Mouse (Mus musculus) forebrain, embryonic 13.5 days (tissue): ENCODE measurements around the gene Rreb1. TPM values are rescaled to one million over a fixed set of nuclear protein-coding genes. Genes with fewer than 3 reads are reported as not detected.

ENCODE experiments used
- ATAC-seq: fragments of 200-750 bp; cut with Nextera tagmentation; 2 replicates; pipeline ENCODE4 v1.8.0; 2017
- H3K27ac ChIP-seq: fragments of 300-500 bp; sonication (generic); 2 replicates; pipeline ENCODE4 v1.5.1; 2015; ENCODE audit warnings: inconsistent platforms, mild to moderate bottlenecking, moderate library complexity
- H3K27me3 ChIP-seq: fragments of 300-500 bp; sonication (generic); 2 replicates; pipeline ENCODE4 v1.6.1; 2015; ENCODE audit warnings: mild to moderate bottlenecking, inconsistent platforms
- H3K36me3 ChIP-seq: fragments of 300-500 bp; sonication (generic); 2 replicates; pipeline ENCODE4 v1.6.1; 2015; ENCODE audit warnings: mild to moderate bottlenecking, inconsistent platforms; ENCODE audit not compliant: poor library complexity, severe bottlenecking
- H3K4me1 ChIP-seq: fragments of 300-500 bp; sonication (generic); 2 replicates; pipeline ENCODE4 v1.6.1; 2015; ENCODE audit warnings: inconsistent platforms
- H3K4me2 ChIP-seq: fragments of 300-500 bp; sonication (generic); 2 replicates; pipeline ENCODE4 v1.6.1; 2015; ENCODE audit warnings: inconsistent platforms, mild to moderate bottlenecking, moderate library complexity
- H3K4me3 ChIP-seq: fragments of 300-500 bp; sonication (generic); 2 replicates; pipeline ENCODE4 v1.5.1; 2015; ENCODE audit warnings: mild to moderate bottlenecking, inconsistent platforms
- H3K9ac ChIP-seq: fragments of 300-500 bp; sonication (generic); 2 replicates; pipeline ENCODE4 v1.6.1; 2015; ENCODE audit warnings: mild to moderate bottlenecking, inconsistent platforms
- H3K9me3 ChIP-seq: fragments of 300-500 bp; sonication (generic); replicated peaks from 2 replicates; pipeline ENCODE4 v1.6.1; 2016; ENCODE audit warnings: inconsistent platforms
- WGBS: fragments of 180-500 bp; shearing (Covaris S2); methylation state at CpG from one replicate; pipeline ENCODE4 v1.1.7; 2015; 5-methylcytosine and 5-hydroxymethylcytosine counted together
- polyA plus RNA-seq: library from polyadenylated mRNA; unstranded; fragments of >200 nt; fragmentation: Nextera tagmentation; extraction: Ambion mirVana; gene quantifications from 2 replicates; pipeline ENCODE4 v1.2.1, GENCODE M21; 2015

The Rreb1 gene
- polyA plus RNA-seq, 1 experiment from 2014 or later: 1.7 TPM

DNA sequence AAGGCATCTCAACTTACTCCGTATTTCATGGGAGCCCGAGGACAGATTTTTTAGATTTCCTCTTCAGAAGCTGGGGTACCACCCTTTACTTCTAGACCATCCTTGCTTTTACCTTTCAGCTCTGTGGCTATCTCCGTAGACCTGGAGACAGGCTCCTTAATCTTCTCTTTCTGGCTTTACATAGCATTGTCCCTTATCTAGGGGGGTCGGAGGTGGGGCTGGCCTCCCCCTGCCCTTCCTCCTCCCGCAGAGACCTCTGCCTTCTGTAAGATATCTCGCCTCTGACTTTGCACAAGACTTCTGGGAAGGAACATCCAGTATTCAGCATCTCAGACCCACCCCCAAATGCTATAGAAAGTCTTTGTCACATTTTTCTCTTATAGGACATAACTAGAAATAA lies 107.8 kb downstream of the Rreb1 start:
- Histone ChIP-seq H3K4me2 (no peak overlapping the region), H3K36me3 (no peaks in the 10 kb centered on the region), H3K4me1 (no peaks in the 10 kb centered on the region), H3K27me3 (no peaks in the 10 kb centered on the region), H3K9ac (no peak overlapping the region), H3K4me3 (no peak overlapping the region), H3K27ac (no peak overlapping the region), H3K9me3 (no peaks in the 10 kb centered on the region)
- WGBS: 84% methylated on average over 6 of the region's 6 CpGs
- ATAC-seq: no peak

DNA sequence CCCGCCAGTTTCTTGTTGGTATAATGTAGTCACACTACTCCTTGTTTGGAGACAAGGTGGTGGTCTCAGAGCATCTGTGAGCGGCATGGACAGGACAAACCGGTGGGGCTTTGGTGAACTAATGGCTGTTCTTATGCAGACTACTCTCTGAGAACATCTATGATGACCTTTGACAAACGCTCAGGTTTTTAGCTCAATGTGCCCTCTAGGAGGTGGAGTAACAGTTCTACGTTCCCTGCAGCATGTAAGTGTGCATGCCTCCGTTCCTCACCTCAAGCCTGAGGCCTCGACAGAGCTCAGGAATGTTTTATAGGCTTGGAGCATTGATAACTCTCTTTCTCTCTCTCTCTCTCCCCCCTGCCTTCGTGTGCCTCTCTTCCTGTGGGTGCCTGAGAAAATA lies 116.6 kb downstream of the Rreb1 start:
- H3K4me2 ChIP-seq: no peak overlapping the region
- no peaks in the 10 kb centered on the region for H3K27me3 ChIP-seq
- H3K27ac ChIP-seq: no peak overlapping the region
- ATAC-seq: no peak
- no peaks in the 10 kb centered on the region for H3K9me3 ChIP-seq
- no peaks in the 10 kb centered on the region for H3K4me1 ChIP-seq
- H3K4me3 ChIP-seq: no peak overlapping the region
- no peak overlapping the region for H3K9ac ChIP-seq
- 86% methylated on average over 8 of the region's 8 CpGs for WGBS
- no peaks in the 10 kb centered on the region for H3K36me3 ChIP-seq

DNA sequence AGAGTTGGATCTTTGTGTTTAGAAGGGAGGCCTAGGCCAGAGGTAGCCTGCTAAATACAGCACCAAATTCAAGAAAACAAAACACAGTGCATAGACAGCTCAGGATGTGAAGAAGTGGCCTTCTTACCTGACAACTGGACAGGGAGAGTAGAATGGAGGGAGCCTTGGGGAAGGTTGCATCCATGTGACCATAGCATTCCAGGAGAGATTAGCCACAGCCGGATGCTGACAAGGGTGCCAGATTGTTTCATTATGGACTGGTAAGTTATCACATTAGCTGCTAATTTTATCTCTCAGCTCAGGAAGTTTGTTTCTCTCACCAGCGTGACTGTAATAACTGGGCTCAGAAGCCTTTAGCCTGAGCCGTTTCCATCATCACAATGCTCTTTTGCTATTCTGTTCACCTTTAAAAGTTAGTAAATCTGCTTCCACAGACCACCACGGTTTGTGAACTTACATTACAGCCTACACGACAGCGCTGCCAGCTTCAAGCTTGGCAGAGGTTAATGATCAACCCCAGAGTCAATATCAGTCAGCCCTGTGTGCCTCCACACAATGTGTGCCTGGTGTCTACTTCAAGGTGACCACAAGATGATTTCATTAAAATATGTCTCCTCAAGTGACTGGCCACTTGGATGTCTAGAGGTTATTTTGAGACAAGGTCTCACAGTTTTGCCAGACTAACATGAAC lies 117.5 kb downstream of the Rreb1 start:
- H3K27me3 ChIP-seq: no peaks in the 10 kb centered on the region
- no peak for ATAC-seq
- no peak overlapping the region for H3K4me2 ChIP-seq
- H3K9ac ChIP-seq: no peak overlapping the region
- H3K27ac ChIP-seq: no peak overlapping the region
- H3K4me3 ChIP-seq: no peak overlapping the region
- 83% methylated on average over 6 of the region's 6 CpGs for WGBS
- no peaks in the 10 kb centered on the region for H3K9me3 ChIP-seq
- H3K4me1 ChIP-seq: no peaks in the 10 kb centered on the region
- H3K36me3 ChIP-seq: no peaks in the 10 kb centered on the region

DNA sequence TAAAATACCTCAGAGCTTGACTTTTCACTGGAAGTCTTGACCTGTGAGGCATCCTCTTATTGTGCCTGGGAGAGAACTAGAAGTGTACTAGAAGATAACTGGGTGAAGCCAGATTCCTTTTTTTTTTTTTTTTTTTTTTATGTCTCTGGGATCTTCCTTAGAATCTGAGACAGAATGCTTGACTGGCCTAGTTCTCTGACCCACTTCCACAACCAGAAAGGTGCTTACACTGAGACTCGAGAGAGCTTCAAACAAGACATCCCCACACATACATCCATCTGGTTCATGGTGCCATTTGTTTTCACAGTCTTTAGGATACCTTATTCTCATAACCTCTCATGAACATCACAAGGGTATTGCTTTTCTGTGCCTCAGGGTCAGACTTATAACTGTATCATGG lies 118.2 kb downstream of the Rreb1 start:
- no peak overlapping the region for H3K4me2 ChIP-seq
- H3K4me3 ChIP-seq: no peak overlapping the region
- no peak overlapping the region for H3K9ac ChIP-seq
- no peak overlapping the region for H3K27ac ChIP-seq
- WGBS: 78% methylated on average over 1 of the region's 1 CpGs
- H3K4me1 ChIP-seq: no peaks in the 10 kb centered on the region
- no peaks in the 10 kb centered on the region for H3K27me3 ChIP-seq
- H3K36me3 ChIP-seq: no peaks in the 10 kb centered on the region
- ATAC-seq: no peak
- no peaks in the 10 kb centered on the region for H3K9me3 ChIP-seq

DNA sequence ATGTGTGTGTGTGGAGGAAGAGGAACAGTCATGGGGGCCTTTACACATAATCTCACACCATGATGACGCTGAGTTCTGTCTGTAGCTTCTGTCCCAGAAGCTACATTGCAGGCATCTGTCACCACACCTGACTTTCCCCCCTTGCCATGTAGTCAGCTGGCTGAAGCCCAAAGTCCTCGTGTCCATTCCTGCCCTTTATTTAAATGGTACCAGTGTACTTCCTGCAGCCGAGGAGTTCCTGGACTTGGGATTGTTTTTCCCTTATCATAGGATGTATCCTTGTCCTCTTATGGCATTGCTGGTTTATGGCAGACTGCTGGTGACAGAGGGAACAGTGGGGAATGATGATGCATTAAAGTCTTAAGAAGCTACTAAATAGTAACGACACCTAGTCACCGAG lies 120.6 kb downstream of the Rreb1 start:
- Histone ChIP-seq H3K9ac (no peak overlapping the region), H3K4me3 (no peak overlapping the region), H3K9me3 (no peaks in the 10 kb centered on the region), H3K27me3 (no peaks in the 10 kb centered on the region), H3K27ac (no peak overlapping the region), H3K4me2 (no peak overlapping the region), H3K4me1 (no peaks in the 10 kb centered on the region), H3K36me3 (no peaks in the 10 kb centered on the region)
- WGBS: 89% methylated on average over 5 of the region's 5 CpGs
- no peak for ATAC-seq

- H3K27me3 ChIP-seq: no peaks in the 10 kb centered on the region
- WGBS: 87% methylated on average over 3 of the region's 3 CpGs
- no peaks in the 10 kb centered on the region for H3K36me3 ChIP-seq
- H3K9ac ChIP-seq: no peak overlapping the region
- no peak overlapping the region for H3K27ac ChIP-seq
- ATAC-seq: no peak
- H3K9me3 ChIP-seq: no peaks in the 10 kb centered on the region
- H3K4me1 ChIP-seq: no peaks in the 10 kb centered on the region
- no peak overlapping the region for H3K4me3 ChIP-seq
- H3K4me2 ChIP-seq: no peak overlapping the region
Observed at GRCm38 (mm10) chr13:37903036-37903435, 124.8 kb downstream of the Rreb1 start.

GRCm38 (mm10) chr13:37903476-37903875 lies 125.3 kb downstream of the Rreb1 start:
- H3K27me3 ChIP-seq: no peaks in the 10 kb centered on the region
- 96% methylated on average over 4 of the region's 4 CpGs for WGBS
- no peak overlapping the region for H3K4me2 ChIP-seq
- ATAC-seq: no peak
- no peaks in the 10 kb centered on the region for H3K4me1 ChIP-seq
- no peaks in the 10 kb centered on the region for H3K9me3 ChIP-seq
- H3K27ac ChIP-seq: no peak overlapping the region
- H3K36me3 ChIP-seq: no peaks in the 10 kb centered on the region
- H3K4me3 ChIP-seq: no peak overlapping the region
- no peak overlapping the region for H3K9ac ChIP-seq

DNA sequence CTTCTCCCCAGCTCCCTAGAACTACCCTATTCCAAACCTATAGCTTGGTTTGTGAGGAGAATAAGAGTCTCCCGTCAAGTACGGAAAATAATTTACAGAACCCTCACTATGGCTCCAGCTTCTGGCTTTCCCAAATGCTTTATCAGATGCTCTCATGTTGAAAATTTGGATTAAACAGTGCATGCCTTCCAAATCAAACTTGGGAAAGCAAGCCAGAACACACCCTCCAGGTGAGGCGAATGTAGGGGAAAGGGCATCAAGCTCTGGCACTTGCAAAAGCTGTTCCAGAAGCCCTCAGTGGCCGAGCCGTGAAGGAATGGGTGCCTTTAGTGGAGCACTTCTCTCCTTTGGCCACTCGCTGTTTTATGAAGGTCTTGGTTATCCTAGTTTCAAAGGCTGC lies 126.2 kb downstream of the Rreb1 start:
- no peaks in the 10 kb centered on the region for H3K36me3 ChIP-seq
- no peak overlapping the region for H3K9ac ChIP-seq
- no peak overlapping the region for H3K4me2 ChIP-seq
- H3K4me3 ChIP-seq: no peak overlapping the region
- no peak for ATAC-seq
- no peaks in the 10 kb centered on the region for H3K27me3 ChIP-seq
- no peak overlapping the region for H3K27ac ChIP-seq
- no peaks in the 10 kb centered on the region for H3K4me1 ChIP-seq
- no peaks in the 10 kb centered on the region for H3K9me3 ChIP-seq
- WGBS: 92% methylated on average over 6 of the region's 6 CpGs

DNA sequence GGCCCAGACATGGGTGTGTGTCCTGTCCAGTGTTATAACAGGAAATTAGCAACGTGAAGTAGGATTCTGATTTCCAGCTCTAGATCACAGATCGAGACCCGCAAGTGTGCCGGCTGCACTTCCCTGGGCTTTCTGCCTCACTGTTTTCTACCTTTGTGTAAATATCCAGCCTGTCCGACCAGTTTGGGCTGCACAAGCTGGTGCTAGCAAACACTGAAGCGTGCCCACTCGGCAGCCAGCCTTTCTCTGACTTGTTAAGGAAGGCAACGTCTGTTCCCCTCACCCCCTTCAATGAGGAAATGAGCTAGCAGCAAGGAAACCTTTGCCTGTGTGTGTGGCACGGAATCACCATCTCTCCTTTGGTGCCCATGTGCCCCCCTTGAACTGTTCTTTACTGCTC lies 129.9 kb downstream of the Rreb1 start:
- Histone ChIP-seq H3K4me1 (no peaks in the 10 kb centered on the region), H3K4me3 (no peak overlapping the region), H3K9ac (no peak overlapping the region), H3K27ac (no peak overlapping the region), H3K27me3 (no peaks in the 10 kb centered on the region), H3K36me3 (no peaks in the 10 kb centered on the region), H3K4me2 (no peak overlapping the region), H3K9me3 (no peaks in the 10 kb centered on the region)
- ATAC-seq: no peak
- WGBS: 84% methylated on average over 9 of the region's 9 CpGs

GRCm38 (mm10) chr13:37908493-37908892 lies 130.3 kb downstream of the Rreb1 start:
- Histone ChIP-seq H3K4me3 (no peak overlapping the region), H3K4me2 (no peak overlapping the region), H3K36me3 (no peaks in the 10 kb centered on the region), H3K4me1 (no peaks in the 10 kb centered on the region), H3K27ac (no peak overlapping the region), H3K9me3 (no peaks in the 10 kb centered on the region), H3K27me3 (no peaks in the 10 kb centered on the region), H3K9ac (no peak overlapping the region)
- ATAC-seq: no peak
- WGBS: 87% methylated on average over 6 of the region's 6 CpGs

GRCm38 (mm10) chr13:37909225-37909624 lies 131.0 kb downstream of the Rreb1 start:
- H3K4me1 ChIP-seq: no peaks in the 10 kb centered on the region
- no peak overlapping the region for H3K4me2 ChIP-seq
- H3K9ac ChIP-seq: no peak overlapping the region
- 85% methylated on average over 2 of the region's 2 CpGs for WGBS
- H3K4me3 ChIP-seq: no peak overlapping the region
- no peaks in the 10 kb centered on the region for H3K27me3 ChIP-seq
- no peak overlapping the region for H3K27ac ChIP-seq
- H3K36me3 ChIP-seq: no peaks in the 10 kb centered on the region
- no peaks in the 10 kb centered on the region for H3K9me3 ChIP-seq
- no peak for ATAC-seq

DNA sequence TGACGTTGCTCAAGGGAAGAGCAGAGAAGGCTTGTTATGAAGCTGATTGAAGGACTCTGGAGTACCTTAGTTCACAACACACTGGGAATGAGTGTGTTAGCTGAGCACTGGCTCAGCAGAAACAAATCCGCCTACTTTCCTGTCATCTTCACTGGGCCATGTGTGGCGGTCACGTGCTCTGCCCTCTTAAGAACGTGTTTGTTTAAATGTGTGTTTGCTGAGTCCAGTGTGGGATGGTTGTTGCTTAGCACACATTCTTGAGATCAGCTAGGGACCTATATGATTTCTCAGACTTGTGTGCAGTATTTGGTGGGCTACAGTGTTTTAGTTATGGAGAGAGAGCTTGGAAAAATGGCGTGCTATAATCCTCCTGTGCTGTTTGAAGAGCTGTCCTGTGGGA lies 133.8 kb downstream of the Rreb1 start:
- Histone ChIP-seq H3K27ac (no peak overlapping the region), H3K9me3 (no peaks in the 10 kb centered on the region), H3K36me3 (no peaks in the 10 kb centered on the region), H3K9ac (no peak overlapping the region), H3K27me3 (no peaks in the 10 kb centered on the region), H3K4me2 (no peak overlapping the region), H3K4me1 (no peaks in the 10 kb centered on the region), H3K4me3 (no peak overlapping the region)
- 85% methylated on average over 6 of the region's 6 CpGs for WGBS
- ATAC-seq: no peak
